Mouse (Mus musculus): ENCODE results near the gene Unc119.

Unc119 gene

DNA sequence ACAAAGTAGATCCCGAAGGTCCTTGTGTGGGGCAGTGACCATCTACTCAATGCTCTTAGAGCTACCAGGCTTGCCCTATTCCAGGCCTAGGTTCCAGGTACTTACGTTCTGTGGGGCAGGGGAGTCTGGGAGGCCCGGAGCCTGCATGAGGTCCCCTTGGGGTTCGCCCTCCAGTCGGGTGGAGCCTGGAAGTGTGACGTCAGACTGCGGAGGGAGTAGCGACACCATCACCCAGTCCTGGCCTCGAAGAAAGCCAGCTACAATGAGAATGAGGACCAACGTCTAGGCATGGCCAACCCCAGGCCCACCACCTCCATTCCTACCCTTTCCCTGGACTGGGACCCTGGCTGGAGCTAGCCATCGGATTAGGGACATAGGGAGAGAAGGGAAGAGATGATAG, 28.4 kb downstream of the Unc119 start:
- no peak for DNase-seq (ENCODE audit: low read depth, low spot score)

GRCm38 (mm10) chr11:78372166-78372565, 28.9 kb downstream of the Unc119 start:
- no peak for DNase-seq (ENCODE audit: low read depth, low spot score)

- DNase-seq (ENCODE audit: low read depth, low spot score), result no peak
Measured at GRCm38 (mm10) chr11:78372610-78373009, 29.3 kb downstream of the Unc119 start.

DNA sequence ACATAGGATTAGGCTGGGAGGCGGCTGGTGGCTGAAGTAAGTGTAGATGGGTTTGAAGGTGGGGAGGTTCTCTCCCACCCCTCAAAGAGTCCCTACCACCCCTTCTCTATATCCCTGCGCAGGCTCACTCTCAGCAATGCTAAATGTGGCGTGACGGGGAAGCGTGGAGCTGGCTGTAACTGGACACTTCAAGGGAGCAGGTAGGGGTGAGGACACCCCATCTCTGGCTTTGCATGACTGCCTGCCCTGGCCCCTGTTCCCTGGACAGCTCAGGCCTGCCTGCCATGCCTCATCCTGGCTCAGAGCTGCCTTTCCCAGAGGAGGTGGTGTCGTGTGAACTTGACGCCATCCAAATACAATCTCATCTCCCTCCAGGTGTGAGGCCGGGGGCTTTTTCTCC, 30.9 kb downstream of the Unc119 start:
- no peak for DNase-seq (ENCODE audit: low read depth, low spot score)

DNA sequence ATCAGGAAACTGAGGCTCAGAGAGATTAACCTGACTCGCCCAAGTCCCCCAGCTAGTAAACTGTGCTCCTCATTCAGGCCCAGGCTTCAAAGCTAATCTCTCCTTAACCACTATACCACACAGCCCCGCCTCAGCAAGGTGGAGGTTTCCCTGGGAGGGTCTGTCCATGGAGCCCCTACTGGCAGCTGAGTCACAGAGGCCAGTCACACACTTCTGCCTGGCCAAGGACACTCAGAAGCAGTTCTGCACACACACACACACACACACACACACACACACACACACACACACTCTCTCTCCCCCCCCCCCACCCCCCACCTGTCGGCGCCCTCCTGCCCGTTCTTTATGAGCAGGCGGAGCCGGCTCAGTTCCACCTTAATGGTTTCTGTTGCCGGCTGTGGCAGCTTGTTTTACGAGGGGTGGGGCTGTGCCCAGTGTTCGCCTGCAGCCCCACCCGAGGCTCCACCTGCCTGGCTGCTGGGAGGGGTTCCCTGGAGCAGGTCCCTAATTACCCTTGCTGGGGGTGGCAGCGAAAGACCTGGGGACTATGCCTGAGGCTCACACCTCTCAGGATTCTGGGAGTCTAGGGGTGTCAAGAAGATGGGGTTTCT, 34.4 kb downstream of the Unc119 start:
- DNase-seq (ENCODE audit: low read depth, low spot score), result no peak

DNA sequence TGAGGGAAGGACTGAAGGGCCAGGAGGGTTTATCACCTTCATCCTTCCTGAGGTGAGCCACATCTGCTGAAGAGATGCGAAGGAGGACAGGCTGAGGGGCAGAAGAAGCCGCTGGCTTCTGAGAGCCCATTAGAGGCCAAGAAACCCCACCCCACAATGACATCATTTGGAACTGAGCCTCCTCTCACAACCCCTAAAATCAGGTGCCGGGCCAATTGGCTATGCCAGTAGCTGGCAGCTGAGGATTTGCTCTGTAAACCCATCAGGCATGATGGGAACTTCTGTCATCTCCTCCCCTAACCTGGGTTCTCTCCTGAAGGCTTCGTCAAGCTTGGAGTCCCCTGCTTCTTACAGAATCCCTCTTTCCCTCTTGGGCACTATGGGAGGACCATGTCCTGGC, 37.1 kb downstream of the Unc119 start:
- DNase-seq (ENCODE audit: low read depth, low spot score), result no peak

- DNase-seq (ENCODE audit: low read depth, low spot score), result no peak
Measured at GRCm38 (mm10) chr11:78380996-78381395, 37.7 kb downstream of the Unc119 start.

GRCm38 (mm10) chr11:78382286-78382685, 39.0 kb downstream of the Unc119 start:
- no peak for DNase-seq (ENCODE audit: low read depth, low spot score)

DNA sequence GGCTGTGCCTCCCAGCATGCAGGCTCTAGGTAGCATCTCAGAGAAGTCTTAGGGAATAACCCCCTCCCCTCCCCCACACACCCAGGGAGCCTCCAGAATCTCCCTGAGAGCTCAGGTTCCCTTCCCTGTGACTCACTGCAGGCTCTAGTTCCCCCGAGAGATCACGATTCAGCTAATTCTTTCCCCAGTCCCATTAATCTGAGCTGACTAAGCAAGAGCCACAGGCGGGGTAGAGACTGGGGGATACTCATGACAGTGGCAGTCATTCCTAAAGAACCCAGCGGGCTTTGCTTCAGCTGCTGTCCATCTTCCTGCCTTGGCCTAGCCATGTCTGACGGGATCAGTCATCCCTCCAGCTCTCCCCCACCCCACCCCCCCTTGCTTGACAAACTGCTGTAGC, 39.4 kb downstream of the Unc119 start:
- no peak for DNase-seq (ENCODE audit: low read depth, low spot score)

DNA sequence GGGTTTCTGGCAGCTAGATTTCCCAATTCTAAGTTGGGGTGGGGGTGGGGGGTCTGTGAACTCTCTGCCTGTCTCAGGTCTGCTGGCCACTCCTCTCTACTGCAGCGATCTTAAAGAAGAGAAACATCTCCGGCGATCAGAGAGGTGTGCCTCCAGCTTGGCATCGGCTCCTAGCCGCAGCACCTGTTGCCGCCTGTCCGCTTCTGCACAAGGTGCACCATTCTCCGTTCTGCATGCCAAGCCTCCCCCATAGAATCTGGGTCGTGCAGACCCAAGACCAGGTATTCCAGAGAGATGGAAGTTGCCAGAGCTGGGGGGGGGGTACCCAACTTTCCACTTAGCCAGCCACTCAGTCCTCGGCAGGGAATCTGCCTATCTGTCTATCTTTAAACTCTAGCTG, 42.5 kb downstream of the Unc119 start:
- no peak for DNase-seq (ENCODE audit: low read depth, low spot score)

GRCm38 (mm10) chr11:78386508-78387043, 43.3 kb downstream of the Unc119 start, which contains the start of gene Foxn1:
Gene Foxn1, minus strand, starts transcription at chr11:78386558.
- no peak for DNase-seq (ENCODE audit: low read depth, low spot score)

- no peak for DNase-seq (ENCODE audit: low read depth, low spot score)
Measured at GRCm38 (mm10) chr11:78392728-78393127, 49.4 kb downstream of the Unc119 start.

- DNase-seq (ENCODE audit: low read depth, low spot score), result no peak
Measured at GRCm38 (mm10) chr11:78396950-78397349, 53.7 kb downstream of the Unc119 start.

GRCm38 (mm10) chr11:78397397-78397796, 54.1 kb downstream of the Unc119 start:
- DNase-seq (ENCODE audit: low read depth, low spot score), result peak; percentile 83

GRCm38 (mm10) chr11:78398212-78398611, 54.9 kb downstream of the Unc119 start:
- no peak for DNase-seq (ENCODE audit: low read depth, low spot score)
